Mouse (Mus musculus) lung, postnatal 25 days (tissue): ENCODE data around the gene Prkd1.

Source experiments
- DNase-seq: peaks from one replicate; pipeline ENCODE4 v3.0.0; 2022; ENCODE audit warnings: low spot score

The Prkd1 gene

DNA sequence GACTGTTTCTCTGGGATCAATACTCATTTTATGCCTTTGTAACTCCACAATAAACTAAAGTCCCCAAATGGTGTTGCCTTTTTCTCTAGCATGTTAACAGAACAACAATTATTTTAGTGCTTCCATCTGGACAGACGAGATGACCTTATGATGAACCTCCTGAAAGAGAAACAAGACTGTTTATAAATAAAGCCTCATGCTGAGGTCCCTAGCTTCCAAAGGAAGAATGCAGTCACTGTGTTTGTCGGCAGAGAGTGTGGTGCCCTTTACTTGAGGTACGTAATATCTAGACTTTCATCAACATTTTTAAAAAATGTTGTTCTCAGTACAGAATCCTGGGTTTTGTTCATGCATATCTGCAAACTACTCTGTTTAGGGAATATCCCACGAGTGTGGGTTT, 90.7 kb downstream of the Prkd1 start:
- peak; percentile 14 for DNase-seq

DNA sequence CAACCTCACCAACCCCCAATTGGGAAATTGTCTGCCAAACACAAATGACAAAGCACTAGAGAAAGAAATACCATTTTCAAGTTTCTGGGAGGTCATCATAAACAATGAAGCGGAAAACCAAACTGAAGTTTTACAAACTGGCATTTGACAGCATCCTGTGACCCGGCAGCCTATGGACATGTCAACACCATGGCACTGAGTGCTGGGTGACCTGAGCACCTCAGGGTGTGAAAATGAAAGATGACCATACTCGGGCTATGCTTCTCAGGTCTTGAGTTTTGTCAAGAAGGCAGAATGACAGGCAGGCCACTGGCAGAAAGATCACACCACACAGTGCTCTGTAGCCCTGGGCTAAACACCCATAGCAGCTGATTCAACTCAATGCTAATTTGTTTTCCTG, 94.7 kb downstream of the Prkd1 start:
- DNase-seq, result no peak

DNA sequence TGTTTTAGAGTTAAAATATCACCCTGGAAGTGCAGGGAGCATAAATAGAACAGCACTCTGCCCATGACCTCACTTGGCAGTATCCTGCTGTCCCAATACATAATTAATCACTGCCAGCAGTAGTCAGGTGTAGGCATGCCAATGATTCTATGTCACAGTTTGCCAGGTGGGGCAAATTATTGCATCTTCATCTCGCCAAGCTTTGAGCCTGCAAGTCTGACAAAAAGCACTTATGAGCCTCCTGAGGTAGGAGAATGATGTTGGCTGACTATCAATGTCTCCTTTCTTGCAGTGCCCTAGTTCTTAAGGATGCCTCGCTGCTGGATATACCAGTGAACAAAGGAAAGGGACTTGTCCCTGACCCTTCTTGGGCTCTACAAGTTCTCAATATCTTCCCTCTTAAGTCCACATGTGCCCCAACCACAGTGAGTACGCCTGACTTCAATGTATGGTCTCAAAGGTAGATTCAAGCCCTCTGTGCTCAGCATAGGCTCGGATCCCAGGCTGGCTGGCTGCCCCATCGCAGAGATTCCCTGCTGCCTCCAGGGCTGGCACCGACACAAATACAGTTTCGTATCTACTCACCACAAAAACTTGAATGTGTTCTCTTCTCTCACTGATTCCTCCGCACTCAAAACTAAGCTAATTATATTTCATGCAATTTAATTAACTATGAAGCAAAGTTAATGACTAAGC, 98.9 kb downstream of the Prkd1 start:
- DNase-seq, result no peak

DNA sequence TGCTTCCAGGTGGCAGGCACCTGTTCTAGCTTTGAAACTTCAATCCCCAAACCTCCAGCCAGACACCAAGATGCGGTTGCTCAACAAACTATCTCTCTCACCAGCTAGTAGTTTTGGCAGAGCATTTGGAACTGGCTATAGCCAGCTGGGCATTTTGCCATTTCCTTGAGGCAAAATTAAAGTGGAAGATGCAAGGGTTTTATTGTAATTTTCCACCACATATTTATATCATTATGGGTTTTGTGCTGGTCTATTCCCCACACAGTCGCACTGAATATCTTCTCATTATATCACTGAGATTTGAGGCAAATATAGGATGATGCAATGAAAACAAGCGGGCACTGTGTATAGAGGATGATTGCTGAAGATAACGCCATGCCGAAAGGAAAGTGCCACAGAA, 102.5 kb downstream of the Prkd1 start:
- DNase-seq, result no peak

DNA sequence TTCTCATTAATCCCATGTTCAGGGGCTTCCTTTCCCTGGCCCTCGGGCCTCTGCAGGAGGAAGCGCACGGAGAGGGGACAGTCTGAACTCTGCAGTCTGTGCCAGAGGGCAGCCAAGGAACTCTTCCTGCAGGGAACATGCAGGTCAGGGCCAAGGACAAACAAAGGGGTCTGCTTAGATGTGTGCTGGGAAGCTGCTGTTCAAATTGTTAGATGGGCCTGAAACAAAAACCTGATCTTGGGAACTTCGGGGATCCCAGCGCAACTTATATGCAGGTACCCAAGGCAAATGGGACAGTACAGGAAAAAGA, 103.3 kb downstream of the Prkd1 start:
- peak; percentile 23 for DNase-seq

DNA sequence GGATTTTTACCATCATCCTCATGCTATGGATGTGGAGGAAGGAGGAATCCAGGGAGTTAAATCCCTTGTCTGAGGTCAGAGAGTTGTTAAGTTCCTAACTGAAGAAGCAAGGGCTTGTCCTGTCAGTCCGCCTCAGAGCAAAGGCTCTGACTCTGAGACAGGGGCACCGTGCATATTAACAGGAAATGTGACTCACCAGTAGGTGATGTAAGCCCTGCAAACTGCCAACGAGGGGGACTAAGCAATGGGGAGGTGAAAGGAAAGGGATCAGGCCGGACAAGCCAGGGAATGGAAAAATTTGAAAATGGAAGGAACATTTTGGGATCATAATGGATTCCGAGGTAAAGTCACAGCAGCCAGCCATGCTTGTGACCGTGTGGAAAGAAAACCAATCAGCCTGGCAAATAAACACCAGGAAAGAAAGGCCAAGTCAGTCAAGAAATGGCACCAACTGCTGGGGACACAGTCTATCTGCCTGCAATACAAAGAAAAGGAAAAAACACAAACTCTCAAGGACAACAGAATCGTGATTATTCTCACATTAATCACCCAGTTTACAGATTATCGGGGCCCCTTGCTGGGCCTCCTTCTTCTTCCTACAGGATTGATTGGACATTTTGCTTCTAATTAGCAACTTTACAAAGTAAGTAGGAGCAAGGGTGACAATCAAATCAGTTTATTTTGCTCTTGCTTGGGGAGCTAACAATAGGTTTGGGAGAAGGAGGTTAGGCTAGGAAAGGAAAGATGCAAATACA, 103.9 kb downstream of the Prkd1 start:
- peak; percentile 62 for DNase-seq

DNA sequence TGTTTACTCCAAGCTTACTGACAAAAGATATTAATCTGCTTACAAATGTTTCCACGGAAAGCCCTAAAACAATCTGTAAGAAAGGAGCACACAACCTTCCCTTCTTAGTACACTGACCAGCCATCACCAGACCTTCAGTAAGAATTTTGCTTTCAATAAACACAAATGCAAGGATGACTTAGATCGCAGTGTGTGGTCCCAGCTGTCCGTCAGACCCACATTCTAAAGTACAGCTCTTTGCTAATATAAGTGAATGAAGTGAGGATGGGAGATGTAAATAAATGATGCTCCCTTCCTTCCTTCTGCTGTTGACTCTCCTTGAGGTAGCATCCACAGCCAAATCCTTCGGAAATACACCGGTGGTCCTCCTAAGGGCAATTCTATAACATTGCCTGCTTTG, 108.1 kb downstream of the Prkd1 start:
- no peak for DNase-seq

DNA sequence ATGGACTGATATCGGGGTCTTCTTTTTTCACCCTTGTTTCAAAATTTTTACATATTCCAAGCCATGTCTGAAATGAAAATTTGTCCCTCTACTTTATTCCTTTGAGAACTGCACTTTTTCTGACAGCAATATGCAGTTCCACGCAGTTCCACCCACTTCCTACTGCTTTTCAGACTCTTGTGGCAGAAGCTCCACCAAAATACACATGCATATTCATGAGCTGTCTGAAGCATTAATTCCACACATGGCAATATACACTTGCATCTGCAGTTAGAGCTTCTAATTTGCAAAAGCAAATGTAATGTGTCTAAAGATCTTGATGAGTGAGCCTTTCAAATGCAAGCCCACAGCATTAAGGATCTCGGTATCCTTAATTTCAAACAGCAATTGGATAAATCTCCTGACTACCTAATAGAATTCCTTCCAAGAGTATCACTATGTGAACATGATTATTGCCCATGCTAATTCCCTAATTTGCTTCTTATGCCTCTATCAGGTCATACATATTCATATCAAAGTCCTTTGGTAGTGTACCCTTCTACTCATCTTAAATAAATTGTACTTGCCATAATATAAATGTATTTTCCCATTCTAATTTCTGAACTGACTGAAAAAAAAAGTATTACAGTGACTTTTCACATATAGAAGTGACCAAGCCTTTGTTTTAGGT, 110.5 kb downstream of the Prkd1 start:
- DNase-seq, result no peak

DNA sequence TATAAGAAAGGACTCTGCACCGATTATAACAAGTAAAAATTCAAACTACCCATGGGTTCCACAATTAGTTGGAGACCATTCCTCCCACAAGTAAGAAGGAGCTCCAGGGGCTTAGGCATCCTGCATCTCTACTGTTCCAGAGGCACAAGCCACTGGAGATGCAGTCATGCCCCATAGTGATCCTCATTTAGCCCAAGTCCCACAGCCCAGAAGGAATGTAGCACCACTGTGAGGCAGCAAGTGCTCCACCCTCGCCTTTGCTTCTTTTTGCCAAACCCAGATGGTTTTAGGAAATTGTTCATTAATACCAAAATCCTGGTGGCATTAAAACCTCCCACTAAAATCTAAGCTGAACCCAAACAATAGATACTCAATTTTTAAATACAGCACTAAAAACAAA, 111.1 kb downstream of the Prkd1 start:
- DNase-seq, result no peak

DNA sequence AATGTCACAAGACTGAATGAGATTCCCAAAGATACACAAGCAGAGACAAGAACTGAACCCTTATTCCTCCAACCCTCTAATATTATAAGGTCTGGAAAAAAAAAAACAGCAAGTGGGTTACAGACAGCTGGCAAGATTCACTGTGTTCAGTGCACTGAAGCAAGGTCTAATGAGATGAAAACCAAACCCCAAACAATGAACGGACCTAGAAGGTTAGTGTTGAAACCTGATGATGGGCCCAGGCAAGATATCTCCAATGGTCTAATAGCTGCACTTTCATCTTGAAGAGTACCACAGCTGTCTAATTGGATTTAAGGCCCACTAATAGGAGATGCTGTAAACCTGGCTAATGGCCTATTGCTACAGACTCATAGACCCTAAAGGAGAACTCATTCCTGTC, 111.9 kb downstream of the Prkd1 start:
- DNase-seq, result no peak

DNA sequence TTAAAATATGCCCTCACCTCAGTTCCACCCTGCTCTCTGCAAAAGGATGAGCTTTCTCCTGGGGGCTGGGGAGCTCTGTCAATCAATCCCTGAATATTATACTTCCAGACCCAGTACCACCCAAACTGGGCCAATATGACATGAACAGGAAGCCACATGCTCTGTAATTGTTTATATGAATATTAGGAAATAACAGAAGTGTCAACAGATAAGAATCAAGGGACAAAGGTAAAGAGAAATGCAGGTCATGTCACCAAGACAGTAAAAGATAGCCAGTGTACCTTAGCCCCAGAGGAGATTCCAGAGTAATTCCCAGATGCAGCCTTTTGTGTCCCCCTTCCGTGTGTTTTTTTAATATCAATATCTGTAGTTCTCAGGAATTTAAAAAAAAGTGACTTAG, 120.3 kb downstream of the Prkd1 start:
- no peak for DNase-seq

DNA sequence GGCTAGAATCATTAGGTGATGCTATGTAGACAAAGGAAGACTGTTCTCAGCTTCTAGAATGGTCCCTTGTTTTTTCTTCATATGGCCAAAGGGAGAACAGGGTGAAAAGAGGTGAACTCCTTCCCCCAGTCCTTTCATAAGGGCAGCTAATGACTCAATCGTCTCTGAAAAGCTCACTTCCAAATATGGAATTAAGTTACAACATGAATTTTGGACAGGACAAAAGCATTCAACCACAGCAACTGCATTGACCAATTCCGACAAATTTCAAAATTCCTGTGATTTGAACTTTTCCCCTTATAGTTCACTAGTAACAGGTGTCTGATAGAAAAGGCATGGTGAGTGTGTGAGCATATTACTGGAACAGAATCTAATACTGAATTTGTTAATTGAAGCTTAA, 124.8 kb downstream of the Prkd1 start:
- no peak for DNase-seq

DNA sequence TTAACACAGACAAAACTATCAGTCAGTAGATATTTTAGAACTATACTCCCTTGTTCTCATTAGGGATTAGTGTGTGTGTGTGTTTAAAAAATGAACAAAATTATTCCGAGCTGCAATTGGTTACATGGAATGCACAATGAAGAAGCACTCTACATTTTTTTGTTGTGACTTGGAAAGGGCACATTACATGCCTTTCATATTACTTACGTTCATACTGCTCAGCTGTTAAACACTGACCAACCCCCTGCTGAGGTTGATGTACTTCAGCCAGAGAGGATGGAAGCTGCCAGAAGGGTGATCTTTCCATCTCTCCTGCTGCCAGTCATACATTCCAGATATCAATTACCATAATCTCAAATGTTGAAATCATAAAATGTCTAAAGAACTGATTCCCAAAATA, 134.4 kb downstream of the Prkd1 start:
- DNase-seq, result peak; percentile 24

DNA sequence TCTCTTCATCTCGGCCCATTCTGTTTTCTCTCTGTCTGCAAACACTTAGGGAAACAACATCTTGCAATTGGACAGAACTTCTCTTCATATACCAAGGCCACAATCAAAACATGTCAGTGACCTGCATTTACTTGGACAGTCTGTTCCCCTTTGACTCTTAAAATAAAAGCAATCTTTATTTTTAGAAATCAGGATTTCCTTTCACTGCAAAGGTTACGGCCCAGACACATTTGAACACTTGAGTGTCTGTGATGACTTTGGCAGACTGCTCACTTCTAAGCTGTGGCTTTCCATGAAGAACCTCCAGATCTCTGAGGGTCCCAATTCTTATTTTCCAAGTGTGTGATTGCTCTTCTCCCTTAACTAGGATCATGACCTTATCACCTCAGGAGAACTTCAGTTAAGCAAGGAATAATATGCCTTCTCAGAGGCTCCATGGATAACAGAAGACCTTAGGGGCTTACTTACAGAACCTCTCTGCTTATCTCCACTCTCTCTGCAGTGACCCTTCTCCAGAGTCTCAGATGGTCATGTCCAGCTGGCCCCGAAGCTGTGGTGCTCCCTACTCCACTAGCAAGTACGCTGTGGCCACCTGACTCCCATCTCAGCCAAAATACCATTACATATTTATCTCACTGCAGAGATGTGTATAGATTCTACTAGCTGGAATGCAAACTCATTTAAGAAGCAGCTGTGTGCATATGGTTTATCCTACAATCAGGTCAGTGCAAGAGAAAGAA, 137.2 kb downstream of the Prkd1 start:
- no peak for DNase-seq

DNA sequence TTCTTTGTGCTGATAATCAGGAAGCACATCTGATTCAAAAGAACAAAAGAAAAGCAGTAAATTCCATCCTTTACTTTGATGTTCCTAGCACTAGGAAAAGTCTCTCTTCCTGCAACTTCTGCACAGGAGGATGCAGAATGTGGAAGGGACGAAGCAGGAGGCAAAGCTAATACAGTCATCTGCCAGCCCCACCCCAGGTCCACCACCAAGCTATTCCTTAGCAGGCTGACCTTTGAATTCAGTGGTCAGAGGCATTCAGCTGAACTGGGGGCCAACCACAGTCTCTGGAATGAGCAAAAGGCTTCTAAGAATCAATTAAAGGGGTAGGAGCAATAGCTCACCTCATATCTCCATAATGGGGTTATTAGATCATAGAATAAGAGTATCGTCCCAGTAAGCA, 140.1 kb downstream of the Prkd1 start:
- no peak for DNase-seq

DNA sequence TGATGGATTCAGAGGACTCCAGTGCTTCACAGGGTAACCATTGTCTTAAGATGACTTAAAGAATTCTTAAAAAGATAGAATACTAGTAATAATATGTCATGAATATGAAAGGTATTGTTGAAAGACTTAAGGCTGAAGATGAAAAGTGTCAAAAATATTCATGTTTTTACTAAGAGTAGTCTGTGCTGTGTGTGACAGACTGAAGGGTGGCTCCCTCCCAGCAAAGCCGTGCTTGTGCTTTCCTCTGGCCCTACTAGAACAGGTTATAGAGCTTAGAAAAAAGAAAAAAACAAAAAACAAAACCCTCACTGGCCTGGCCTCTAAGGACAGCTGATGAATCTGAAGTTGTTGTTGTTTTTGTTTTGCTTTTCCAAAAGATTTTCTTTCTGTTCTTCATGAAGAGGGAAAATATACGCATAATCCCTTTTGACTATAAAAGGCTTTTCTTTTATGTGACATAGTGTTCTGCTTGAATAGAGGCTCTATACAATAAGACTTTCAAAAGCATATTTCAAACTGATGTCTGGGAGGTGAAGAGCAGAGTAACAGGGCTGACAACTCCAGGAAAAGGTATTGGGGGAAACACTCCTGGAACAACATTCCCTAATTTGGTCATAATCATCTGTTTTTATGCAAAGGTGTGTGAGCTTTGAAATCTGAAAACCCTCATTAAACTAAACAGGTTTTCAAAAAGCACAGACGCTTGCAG, 148.9 kb downstream of the Prkd1 start:
- DNase-seq, result no peak

DNA sequence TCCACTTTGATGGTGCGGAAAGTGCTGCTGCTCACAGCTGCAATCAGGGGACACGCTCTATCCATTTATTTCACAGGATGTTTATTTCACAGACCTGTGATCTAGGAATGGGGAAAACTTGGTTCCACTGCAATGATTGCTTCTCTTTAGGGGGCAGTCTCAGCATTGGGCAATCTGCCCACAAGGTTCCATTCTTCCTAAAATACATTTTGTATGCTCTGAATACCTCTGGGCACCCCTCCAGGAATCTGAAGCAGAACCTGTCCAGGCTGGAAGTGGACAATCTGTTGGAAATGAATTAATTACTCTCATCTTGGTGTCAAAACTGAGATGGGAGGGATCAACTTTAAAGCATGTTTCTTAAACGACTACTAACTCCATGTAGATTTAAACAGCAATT, 152.9 kb downstream of the Prkd1 start:
- no peak for DNase-seq

DNA sequence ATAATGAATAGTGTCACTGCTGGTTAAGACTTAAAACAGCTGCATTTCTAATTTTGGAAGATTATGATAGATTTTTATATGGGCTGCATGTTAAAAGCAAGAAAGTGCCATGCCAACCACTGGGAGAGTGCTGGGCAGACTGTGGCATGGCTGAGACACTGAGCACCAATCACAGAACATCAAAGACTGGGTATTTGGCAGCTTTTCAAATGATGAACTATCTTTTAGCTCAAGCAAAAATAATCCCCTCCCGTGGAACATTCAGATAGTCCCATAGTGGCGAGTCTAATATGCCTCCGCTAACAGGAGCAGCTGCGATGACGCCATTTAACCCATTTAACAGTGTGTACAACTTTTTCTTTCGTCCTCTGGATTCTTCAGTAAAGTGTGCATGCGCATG, 169.1 kb downstream of the Prkd1 start:
- DNase-seq, result no peak

DNA sequence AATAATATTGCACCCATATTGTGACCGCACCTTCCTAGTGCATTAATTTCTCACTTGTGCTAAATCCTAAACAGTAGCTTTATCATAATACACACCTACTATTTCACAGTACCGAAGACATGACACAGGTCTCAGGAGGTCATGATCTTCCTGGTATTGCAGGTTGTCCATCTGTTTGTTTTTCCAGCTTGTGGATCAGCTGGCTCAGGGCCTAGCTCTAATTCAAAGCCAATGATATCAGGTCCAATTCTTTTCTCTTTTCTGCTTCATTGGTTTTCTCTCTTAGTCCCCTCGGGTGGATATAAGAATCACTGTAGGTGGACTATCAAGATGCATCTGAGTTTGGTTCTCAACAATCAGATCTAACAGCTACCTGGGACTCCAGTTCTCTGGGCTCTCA, 191.7 kb downstream of the Prkd1 start:
- no peak for DNase-seq

DNA sequence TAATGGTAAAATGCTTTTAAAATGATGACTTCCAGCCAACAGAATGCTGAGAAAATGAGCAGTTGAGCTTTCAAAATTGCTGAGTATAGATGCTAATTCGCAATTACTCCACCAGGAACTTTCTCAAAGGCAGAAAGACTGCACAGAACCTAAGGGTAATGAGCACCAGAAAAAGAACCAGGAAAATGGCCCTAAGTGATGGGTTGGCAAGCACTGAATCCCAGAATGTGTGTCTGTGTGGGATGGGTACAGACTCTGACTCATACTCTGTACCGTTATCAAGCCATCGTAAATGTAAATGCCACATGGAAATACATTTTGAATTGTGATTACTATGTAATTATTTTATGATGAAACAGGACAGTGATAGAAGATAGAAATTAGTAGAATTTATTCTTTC, 197.1 kb downstream of the Prkd1 start:
- no peak for DNase-seq

DNA sequence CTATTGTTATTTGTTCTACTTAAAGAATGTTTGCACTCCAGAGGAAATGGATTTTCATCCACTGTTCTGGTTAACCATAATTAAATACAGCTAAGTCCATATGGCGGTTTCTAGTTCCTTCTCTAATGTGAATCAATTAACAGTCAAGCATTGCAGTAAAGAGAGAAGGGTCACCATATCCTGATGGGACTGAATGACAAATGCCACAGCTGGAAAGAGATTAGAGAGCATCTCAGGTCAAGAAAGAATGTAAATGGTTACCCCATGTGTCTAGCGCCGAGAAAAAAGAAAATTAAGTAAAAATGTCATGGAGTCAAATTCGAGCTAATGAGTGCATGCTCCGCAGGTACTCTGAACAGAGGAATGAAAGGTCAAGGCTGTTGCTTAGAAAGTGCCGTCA, 212.2 kb downstream of the Prkd1 start:
- DNase-seq, result no peak

DNA sequence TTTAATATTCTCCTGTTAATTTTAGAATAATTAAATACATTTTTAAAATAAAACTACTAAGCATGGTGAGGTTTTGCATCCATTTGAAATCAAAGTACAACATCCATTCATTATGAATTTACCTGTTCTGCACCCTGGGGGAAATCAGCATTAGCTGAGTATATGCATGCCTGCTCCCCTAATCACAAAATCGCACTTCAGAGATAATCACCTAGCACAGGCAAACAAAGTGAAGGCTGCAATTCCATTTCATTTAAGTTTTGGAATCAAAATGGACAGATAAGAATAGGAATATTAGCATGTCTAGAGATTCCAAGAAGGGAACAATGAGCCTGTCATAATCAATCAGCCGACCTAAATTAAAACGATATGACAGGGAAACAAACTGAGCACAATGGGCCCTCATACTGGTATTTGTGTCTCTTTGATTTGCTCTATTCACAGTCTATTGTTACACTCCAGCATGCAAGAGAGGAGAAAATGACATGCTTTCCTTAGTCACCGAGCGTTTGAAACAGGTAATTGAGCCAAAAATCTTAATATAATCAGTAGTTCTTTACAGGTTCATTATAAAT, 218.7 kb downstream of the Prkd1 start:
- no peak for DNase-seq
